Mouse (Mus musculus) cerebellum, adult 9-11 months (tissue): ENCODE data around the gene Zfpl1.
"Not testable (repeated sequence)": the region's sequence is repeated elsewhere in the genome, so short reads cannot be mapped to it uniquely, and the experiment has no call there.

ENCODE experiments used
- DNase-seq: peaks from one replicate; pipeline ENCODE4 v3.0.0; 2022

Zfpl1 gene

GRCm38 (mm10) chr19:6057313-6058096 lies 27.3 kb downstream of the Zfpl1 start, which contains the start of the genes Mrpl49 and Fau:
Mrpl49 (minus strand) TSS chr19:6057785.
Fau (plus strand) TSS chr19:6057844.
- DNase-seq: peak; percentile 99

- DNase-seq: peak; percentile 56
Measured at GRCm38 (mm10) chr19:6056696-6057095, 28.1 kb downstream of the Zfpl1 start.

- peak; percentile 18 for DNase-seq
Measured at GRCm38 (mm10) chr19:6054296-6054695, 30.5 kb downstream of the Zfpl1 start.

- peak; percentile 25 for DNase-seq
Measured at GRCm38 (mm10) chr19:6052516-6052915, 32.2 kb downstream of the Zfpl1 start.

- DNase-seq: peak; percentile 35
Measured at GRCm38 (mm10) chr19:6048681-6049410, 35.9 kb downstream of the Zfpl1 start.

DNA sequence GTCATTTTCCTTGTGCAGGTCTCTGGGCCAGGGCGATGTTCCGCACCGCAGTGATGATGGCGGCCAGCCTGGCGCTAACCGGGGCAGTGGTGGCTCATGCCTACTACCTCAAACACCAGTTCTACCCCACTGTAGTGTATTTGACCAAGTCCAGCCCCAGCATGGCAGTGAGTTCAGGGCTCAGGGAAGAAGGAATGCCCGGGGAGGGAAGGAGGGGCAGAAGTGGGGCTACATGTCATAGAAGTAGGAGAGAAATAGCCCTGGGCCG lies 36.9 kb downstream of the Zfpl1 start:
- DNase-seq: peak; percentile 50

DNA sequence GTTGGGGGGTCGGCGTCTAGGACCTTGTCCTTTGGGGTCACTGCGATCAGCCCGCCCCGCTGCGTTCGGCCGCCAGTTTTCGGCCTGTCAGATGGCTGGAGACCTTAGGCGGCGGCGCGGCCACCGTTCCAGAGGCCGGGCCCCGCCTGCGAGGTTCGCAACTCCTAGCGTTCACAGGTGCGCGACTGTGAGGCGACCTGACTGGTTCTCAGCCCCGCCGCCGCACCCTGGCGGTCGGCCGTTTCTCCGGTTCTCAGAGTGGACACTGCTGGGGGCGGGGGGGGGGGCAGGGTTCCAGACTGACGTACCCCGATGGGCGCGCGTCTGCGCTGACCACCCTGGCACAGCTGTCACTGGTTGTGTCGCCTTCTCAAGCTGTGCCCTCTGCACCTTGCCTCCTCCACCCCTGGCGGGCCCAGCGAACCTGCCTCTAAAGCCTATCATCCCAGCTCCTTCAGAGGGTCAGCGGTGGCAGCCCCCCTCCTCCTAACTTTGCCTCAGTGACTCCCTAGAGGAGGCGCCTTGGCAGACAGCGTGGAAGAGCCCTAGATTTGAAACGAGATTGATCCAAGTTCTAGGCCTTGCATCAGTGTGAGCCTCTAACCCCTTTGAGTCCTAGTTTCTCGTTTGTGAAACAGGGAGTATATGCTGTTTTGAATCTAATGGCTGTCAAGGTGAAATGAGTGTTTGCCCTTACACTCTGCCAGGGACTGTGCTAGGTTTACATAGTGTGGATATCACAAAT lies 37.4 kb downstream of the Zfpl1 start:
- DNase-seq: peak; percentile 73

GRCm38 (mm10) chr19:6046294-6047153 lies 38.2 kb downstream of the Zfpl1 start, which contains the start of gene Syvn1:
Syvn1 (plus strand) TSS chr19:6046576.
- DNase-seq: peak; percentile 94

DNA sequence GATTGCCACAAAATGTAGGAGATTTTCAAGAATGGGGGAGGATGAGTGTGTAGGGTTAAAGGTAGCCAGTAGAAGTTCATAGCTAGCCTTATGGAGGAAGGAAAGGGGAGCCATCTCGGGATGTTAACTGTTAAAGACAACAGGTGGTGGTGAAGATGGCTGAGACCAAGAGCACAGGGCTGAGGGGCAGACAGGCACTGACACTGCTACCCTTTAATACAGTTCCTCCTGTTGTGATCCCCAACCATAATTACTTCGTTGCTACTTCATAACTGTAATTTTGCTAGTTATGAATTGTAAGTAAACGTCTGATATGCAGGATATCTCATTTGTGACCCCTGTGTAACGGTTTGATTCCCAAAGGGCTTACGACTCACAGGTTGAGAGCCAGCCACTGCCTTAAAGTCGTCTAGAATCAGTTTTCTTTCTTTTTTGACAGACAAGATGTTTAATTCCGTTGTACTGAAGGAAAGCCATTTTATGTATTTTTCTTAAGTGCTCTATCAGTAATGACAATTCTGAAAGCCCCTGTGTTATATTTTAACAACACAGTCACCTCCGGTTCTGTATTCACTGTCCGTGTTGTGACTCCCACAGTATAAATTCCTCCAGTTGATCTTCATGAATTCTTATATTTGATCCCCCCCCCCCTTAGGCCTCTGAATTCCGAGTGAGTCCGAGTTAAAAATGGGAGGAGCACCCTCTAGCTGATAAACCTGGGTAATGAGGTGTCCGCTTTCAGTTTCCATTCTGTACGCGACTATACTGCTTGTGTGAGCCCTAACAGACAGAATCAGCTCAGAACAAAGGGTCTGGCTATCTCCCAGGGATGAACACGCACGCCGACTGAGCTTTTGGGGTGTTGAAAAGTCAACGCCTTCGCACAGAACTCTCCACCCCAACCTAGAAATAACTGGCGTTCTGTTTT lies 39.1 kb downstream of the Zfpl1 start:
- peak; percentile 24 for DNase-seq

GRCm38 (mm10) chr19:6044102-6044501 lies 40.7 kb downstream of the Zfpl1 start:
- DNase-seq: not testable (repeated sequence)

DNA sequence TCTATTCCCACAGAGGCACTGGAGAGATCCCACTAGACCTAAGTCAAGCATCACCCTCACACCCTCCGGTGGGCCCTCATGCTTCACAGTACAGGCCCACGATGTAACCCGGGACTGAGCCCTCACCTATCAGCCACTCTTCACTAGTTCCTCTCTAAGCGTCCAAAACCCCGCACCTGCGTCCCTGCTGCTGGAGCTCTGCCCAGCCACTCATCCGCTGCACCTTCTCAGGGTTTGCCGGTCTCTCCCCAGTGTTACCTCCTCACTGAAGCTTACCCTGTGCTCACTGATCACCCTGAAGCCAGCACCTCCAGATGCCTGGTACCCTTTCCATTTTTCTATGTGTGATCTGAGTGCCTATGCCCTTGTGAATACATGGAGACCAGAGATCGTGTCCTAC lies 42.5 kb downstream of the Zfpl1 start:
- peak; percentile 33 for DNase-seq

DNA sequence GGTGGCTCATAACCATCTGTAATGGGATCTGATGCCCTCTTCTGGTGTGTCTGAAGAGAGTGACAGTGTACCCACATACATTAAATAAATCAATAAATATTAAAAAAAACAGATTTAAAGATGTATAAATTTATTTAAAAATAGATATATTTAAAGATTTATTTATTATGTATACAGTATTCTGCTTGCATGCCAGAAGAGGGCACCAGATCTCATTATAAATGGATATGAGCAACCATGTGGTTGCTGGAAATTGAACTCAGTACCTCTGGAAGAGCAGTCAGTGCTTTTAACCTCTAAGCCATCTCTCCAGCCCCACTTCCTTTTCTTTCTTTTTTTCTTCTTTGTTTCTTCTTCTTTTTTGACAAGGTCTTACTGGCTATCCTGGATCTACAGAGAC lies 44.8 kb downstream of the Zfpl1 start:
- no peak for DNase-seq

DNA sequence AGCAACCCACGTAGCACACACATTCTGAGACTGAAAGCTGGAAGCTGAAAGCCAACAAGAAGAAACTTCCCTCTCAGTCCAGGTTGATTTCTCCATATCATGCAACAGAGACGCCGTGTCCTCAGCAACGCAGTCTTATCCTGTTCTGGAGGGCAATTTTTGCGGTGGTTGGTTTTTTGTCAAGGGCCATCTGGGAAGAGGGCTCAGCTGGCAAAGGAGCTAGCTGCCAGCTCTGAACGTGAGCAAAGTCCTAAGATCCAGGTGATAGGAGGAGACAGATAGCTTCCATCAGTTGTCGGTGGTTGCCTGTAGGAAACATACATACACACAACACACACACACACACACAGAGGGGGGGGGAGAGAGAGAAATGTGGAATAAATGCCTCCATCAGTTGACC lies 46.4 kb downstream of the Zfpl1 start:
- no peak for DNase-seq

- no peak for DNase-seq
Measured at GRCm38 (mm10) chr19:6037695-6038094, 47.1 kb downstream of the Zfpl1 start.

DNA sequence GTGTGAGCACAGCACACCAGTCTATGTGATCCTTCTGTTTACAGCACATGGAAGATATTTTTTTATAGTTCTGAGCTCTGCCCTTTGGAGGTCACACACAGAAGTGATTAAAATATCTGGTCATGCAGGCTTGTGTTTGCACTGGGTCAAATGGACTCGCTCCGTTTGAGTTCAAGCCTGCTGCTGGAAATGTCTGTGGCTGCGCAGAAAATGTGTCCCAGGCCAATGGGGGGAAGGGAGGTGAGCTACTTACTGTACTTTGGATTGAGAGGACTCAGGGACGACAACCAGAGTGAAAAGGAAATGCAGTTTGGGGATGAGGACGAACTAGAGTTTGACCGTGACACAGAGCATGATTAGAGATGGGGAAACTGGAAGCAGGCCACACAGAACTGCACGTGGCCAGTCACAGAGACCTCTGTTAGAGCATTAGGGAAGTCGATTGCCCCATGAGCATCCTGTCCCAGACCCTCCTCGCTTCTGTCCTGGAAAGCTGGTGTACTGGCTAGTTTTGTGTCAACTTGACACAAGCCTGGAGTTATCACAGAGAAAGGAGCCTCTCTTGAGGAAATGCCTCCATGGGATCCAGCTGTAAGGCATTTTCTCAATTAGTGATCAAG lies 48.7 kb downstream of the Zfpl1 start:
- no peak for DNase-seq
